Mouse (Mus musculus) adrenal gland, adult 2 months (tissue): ENCODE data around the gene Tmem150a. TPM values are rescaled to one million over a fixed set of nuclear protein-coding genes. Genes with fewer than 3 reads are reported as not detected.

Source experiments
- DNase-seq: peaks from one replicate; pipeline ENCODE4 v3.0.0; 2021
- polyA plus RNA-seq: library from polyadenylated mRNA; depleted of rRNA; stranded (reverse); fragments of >200 nt; gene quantifications from 2 replicates; pipeline ENCODE4 v1.2.3, GENCODE M21; 2012
- total RNA-seq, 2 experiments: library from RNA; stranded (reverse); gene quantifications; 2 replicates each; pipeline ENCODE4 v1.2.3; 2021

Gene Tmem150a
- total and polyA plus RNA-seq, 3 experiments, result 22.6 to 55.2 (median 25.1) TPM

DNA sequence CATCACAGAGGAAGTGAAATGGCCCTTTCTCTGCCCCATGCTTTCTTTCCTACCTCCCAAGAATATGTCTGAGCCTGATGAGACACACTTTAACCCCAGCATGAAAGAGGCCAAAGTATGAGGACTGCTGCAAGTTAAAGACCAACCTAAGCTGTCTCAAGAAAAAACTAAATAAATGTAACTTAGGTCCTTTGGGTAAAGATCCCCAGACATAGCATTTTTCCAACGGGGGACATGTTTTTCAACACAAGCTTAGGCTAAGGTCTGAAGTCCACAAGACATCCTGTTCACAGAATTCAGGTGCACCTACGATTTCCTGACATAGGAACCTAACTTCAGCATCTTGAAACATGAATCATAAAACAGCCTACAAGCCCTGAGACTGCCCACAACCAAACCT lies 5.0 kb upstream of the Tmem150a start:
- no peak for DNase-seq

- no peak for DNase-seq
Observed at GRCm38 (mm10) chr6:72352636-72353405, 2.4 kb upstream of the Tmem150a start.

DNA sequence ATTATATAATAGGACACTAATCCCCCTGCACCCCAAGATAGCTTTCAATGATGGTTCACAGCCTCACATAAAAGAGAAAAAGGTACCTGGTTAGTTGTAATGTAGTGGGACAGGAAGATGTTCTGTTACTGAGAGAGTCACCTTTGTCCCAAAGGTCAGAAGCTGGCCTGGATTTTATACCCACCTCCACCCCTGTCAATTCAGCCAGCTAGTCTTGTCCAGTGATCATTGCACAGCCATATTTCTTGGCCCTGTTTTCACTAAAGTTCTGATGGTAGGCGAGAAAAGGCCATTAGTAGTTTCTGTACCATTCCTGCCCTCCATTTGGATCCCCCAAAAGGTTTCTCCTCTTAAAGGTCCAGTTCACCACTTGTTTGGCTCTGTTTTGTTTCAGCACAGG lies 1.2 kb upstream of the Tmem150a start:
- DNase-seq, result no peak

DNA sequence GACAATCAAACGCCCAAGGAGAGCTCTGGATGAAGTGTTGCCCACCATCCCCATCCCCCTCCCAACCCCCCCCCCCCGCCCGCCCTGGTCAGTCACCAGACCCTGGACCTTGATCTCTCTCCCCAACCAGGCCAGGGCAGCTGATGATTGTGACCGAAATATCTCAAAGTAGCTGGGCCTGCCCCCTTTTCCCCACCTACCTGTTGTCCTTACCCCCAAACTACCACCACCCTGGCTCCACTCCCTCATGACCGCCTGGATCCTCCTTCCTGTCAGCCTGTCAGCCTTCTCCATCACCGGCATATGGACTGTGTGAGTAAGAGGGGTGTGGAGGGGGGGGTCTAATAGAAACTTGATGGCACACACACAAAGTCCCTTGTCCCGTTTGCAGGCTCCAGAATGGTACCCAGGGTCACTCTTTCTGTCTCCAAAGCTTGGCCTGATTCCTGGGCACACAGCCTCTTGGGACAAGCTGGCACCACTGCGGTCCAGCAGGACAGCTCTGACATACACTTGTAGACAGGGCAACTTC lies 820 bp downstream of the Tmem150a start:
- no peak for DNase-seq

GRCm38 (mm10) chr6:72357164-72358079 lies 2.2 kb downstream of the Tmem150a start:
- DNase-seq, result no peak

GRCm38 (mm10) chr6:72358086-72358764 lies 3.0 kb downstream of the Tmem150a start:
- no peak for DNase-seq

DNA sequence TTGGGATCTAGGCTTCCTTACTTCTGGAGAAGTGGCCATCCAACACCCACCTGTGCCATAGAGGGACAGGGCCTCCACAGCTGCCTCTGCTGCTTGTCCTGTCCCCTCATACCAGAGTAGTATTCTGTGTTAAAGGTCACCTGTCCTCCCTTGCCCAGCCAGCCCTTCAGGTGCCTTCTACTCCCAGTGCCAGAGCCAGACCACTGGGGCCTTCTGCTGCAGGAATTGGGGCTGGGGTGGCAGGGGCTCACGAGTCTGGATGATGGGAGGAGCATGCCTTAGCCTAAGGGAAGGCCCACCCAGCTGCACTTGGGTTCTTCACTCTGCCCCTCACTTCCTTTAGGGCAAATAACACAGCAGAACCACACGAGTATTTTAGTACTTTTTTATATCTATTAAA lies 4.1 kb downstream of the Tmem150a start:
- no peak for DNase-seq

DNA sequence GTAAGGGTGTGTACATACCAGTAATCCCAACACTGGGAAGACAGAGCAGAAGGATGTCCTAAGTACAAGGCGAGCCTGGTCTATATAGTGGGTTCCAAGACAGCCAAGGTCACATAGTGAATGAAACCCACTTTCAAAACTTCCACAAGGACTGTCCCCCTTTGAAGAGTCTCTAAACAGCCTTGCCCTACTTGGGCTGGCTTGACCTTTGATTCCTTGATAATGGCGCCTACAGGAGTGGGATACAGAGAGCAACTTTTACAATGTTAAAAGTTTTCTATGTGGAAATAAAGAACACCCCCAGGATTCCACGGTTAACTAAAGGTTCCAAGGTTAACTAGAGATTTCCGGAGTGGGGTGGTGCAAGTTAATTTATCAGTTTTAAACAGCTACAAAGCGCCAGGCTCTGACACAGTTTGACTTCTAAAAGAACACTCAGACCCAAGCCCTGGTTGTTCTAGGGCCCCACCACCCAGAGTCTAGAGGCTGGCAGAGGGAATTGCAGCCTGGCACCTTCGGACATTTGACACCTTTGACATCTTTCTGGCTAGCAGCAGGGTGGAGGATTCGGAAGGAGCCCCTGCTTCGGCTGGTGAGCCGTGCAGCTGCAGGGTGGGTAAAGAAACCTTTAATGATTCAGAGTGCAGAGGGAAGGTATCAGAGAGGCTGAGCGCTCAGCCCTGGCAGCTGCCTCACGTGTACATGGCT lies 4.8 kb downstream of the Tmem150a start:
- DNase-seq, result no peak

GRCm38 (mm10) chr6:72360599-72360935 lies 5.3 kb downstream of the Tmem150a start:
- DNase-seq, result no peak

- DNase-seq, result peak; percentile 84
Observed at GRCm38 (mm10) chr6:72361121-72361551, 5.9 kb downstream of the Tmem150a start.

DNA sequence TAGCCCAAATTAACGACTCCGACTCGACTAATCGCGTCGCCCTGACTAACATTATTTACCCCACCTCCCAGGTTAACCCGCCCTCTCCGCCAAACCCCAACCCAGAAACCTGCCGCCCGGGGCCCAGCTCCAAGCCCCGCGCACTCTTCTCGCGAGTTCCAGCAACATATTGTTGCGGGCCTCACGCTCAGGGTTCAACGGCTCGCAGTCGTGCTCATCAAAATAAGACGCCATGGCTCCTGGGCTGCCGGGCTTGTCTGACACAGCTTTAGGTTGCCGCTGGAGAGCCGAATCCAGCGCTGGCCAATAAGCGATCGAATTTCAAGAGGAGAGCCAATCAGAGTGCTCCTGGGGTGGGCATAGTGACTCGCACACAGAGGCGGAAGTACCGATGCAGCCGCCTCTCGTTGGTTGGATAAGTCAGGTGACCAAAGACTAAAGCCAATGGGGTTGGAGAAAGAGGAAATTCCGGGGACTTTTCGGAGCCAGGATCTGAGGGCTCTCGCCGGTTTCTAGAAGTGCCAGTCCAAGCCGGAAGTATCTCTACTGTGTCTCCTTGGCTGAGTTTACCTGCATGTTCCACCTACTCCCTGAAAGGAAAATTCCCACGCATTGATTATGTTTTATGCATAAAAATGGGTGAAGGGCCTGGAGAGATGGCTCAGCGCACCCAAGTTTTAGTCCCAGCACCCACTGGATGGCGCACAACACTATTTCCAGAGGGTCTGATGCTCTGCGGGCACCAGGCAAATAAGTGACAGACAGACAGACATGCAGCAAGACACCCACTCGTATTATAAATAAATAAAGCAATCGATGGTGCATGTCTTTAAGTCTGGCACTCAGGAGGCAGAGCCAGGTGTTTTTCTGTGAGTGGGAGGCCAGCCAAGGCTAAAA lies 7.1 kb downstream of the Tmem150a start:
- DNase-seq, result peak; percentile 97

DNA sequence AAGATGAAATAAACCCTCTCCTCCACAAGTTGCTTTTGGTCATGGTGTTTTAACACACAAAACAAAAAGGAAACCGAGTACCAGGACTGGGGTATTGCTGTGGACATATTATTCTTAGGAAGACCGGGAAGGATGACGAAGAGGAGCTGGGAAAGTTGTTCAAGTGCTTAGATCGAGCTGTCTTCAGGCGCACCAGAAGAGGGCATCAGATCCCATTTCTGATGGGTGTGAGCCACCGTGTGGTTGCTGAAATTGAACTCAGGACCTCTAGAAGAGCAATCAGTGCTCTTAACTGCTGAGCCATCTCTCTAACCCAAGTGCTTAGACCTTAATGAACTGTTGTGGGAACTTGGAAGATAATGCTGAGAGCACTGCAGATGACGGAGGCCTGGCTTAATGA lies 8.8 kb downstream of the Tmem150a start:
- DNase-seq, result no peak

DNA sequence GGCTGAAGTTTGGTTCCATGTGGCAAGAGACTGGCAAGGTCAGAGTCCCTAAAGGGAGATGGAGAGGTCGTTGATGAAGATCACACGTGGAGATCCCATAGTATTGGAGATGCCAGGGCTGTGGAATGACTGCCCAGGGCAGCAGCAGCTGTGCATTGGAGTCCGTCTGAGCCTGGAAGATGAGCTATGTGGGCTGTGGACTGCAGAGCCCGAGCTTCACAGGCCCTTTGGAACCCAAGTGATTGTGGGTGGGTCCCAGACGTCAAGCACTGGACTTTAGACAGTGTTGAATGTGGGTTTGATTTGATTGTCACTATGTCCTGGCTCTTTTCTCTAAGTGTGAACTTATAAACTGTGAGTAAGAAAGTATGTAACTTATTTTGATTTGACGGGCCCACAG lies 9.7 kb downstream of the Tmem150a start:
- DNase-seq, result no peak

GRCm38 (mm10) chr6:72366304-72366703 lies 11.1 kb downstream of the Tmem150a start:
- DNase-seq, result no peak

DNA sequence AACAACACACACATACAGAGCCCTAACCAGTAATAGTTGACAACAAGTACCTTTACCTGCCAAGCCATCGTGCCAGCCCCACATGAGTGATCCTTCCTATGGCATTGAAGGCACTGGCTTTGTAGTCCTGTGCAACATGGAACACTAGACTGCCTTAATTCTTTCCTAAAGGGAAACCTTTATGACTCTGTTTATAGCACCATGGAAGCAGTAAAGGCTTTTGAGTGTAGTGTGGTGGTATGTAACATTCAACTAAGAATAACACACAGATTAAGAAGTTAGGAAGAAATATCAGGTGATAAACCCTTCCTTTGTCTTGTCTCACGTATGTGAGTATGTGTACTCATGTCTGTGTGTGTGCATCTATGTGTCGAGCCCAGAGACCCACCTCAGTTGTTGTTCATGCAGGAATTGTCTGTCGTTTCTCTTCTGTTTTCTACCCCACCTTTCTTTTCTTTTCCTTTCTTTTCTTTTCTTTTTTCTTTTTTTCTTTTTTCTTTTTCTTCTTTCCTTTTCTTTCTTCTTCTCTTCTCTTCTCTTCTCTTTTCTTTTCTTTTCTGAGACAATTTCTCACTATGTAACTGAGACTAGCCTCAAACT lies 11.7 kb downstream of the Tmem150a start, which contains the start of gene Rnf181:
Gene Rnf181, minus strand, starts transcription at position 113 of the 600 bp plus-strand sequence.
- DNase-seq, result no peak

DNA sequence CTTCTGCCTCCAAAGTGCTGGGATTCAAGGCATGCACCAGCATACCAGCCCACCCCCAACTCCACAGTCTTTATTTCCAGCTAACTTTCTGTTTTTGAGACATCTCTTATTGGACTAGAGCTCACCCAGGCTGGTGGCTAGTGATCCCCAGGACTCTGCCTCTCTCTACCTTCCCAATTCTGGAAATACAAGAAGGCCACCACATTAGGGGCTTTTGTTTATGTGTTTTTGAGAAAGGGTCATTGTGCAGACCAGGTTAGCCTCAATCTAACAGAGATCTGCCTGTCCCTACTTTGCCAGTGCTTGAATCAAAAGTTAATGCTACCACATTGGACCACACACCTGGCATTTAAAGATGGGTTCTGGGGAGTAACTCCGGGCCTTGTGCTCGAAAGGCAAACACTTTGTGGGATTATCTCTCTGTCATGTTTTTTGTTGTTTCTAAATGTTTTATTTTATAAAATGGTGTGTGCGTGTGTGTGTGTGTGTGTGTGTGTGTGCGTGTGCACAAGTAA lies 12.3 kb downstream of the Tmem150a start:
- no peak for DNase-seq

DNA sequence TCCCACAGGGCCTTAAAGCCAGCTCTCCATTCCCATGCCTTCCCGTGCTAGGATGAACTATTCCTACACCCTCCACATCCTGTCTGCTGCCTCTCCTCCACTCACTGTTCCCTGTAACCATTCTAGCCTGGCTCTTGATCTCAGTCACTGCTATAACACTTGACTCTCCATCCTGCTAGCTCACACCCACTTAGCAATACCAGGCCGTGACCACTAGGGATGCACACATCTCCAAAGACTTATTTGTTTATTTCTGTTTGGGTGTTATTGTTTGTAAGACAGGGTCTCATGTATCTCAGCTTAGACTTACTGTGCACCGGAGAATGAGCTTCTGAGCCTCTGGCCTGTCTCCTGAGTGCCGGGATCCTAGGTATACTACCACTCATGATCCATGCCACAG lies 14.3 kb downstream of the Tmem150a start:
- DNase-seq, result no peak

GRCm38 (mm10) chr6:72370091-72370490 lies 14.8 kb downstream of the Tmem150a start:
- DNase-seq, result peak; percentile 89

DNA sequence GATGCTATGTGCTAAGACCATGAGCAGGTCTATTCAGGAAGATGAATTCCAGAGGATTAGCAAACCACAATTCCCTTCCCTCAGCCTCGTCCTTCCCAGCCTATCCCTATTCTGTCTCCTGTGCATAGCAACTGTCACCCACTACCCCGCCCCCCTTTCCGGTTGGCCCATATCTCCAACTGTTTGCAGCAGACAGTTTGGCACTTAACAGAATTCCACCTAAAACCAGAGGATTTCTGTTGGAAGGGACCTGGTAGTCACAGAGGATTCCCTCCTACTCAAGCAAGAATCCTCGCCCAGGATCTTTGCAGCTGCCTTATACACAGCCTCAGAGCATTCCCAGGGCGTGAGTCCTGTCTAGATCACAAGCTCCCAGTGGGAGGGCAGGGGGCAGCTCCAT lies 15.9 kb downstream of the Tmem150a start:
- DNase-seq, result peak; percentile 57

GRCm38 (mm10) chr6:72371571-72371970 lies 16.3 kb downstream of the Tmem150a start:
- DNase-seq, result no peak
